Mouse (Mus musculus) MEL (cell line): ENCODE measurements at regions not wholly inside any gene's neighbourhood (a gene's known extent, or its start where the extent isn't known, plus 50 kb on each side); places are given as distances from the start of the nearest gene placed in this dataset.

Source experiments
- DNase-seq: peaks from one replicate; pipeline ENCODE4 v3.0.0; 2011; ENCODE audit warnings: low read depth, low spot score
- H3K27ac ChIP-seq: 2 replicates; pipeline ENCODE4 v1.5.1; 2012; ENCODE audit warnings: low read depth, mild to moderate bottlenecking, control low read depth, low read length, moderate library complexity; ENCODE audit not compliant: control insufficient read depth
- H3K27me3 ChIP-seq, 2 experiments: fragments of 150-350 bp in 1 of 2; sonication (generic) in 1 of 2; 2 replicates each; pipeline ENCODE4 v1.6.1; 2012; ENCODE audit warnings: low read length in 2 of 2, mild to moderate bottlenecking in 2 of 2, improper control_type of control experiment in 1 of 2, moderate library complexity in 1 of 2; ENCODE audit not compliant: insufficient read depth in 2 of 2, control insufficient read depth in 1 of 2
- H3K36me3 ChIP-seq, 2 experiments: 2 replicates each; pipeline ENCODE4 v1.6.1; 2012 to 2014; ENCODE audit warnings: low read length in 2 of 2, improper control_type of control experiment in 1 of 2, inconsistent platforms in 1 of 2, mild to moderate bottlenecking in 1 of 2; ENCODE audit not compliant: insufficient read depth in 2 of 2, control insufficient read depth in 1 of 2
- H3K4me1 ChIP-seq, 2 experiments: fragments of 150-350 bp in 1 of 2; sonication (generic) in 1 of 2; 2 replicates each; pipeline ENCODE4 v1.6.1; 2012; ENCODE audit warnings: low read length in 2 of 2, improper control_type of control experiment in 1 of 2, mild to moderate bottlenecking in 1 of 2; ENCODE audit not compliant: insufficient read depth in 2 of 2, control insufficient read depth in 1 of 2
- H3K4me3 ChIP-seq, 2 experiments: fragments of 150-350 bp in 1 of 2; sonication (generic) in 1 of 2; 2 replicates each; pipeline ENCODE4 v1.5.1; 2012; ENCODE audit warnings: low read depth in 2 of 2, low read length in 2 of 2, mild to moderate bottlenecking in 2 of 2, moderate library complexity in 2 of 2, control low read depth in 1 of 2, improper control_type of control experiment in 1 of 2; ENCODE audit not compliant: control insufficient read depth in 1 of 2, insufficient read depth in 1 of 2
- H3K79me2 ChIP-seq: 2 replicates; pipeline ENCODE4 v1.6.1; 2012; ENCODE audit warnings: mild to moderate bottlenecking, low read length, moderate library complexity; ENCODE audit not compliant: control insufficient read depth, poor library complexity, insufficient read depth
- H3K9ac ChIP-seq: 2 replicates; pipeline ENCODE4 v1.6.1; 2012; ENCODE audit warnings: low read depth, mild to moderate bottlenecking, control low read depth, low read length, moderate library complexity; ENCODE audit not compliant: control insufficient read depth, poor library complexity, severe bottlenecking
- H3K9me3 ChIP-seq: fragments of 150-350 bp; sonication (generic); replicated peaks from 2 replicates; pipeline ENCODE4 v1.6.1; 2012; ENCODE audit warnings: mild to moderate bottlenecking, low read length, improper control_type of control experiment, moderate library complexity; ENCODE audit not compliant: insufficient read depth
- E2F4 ChIP-seq: IDR thresholded peaks from 2 replicates; pipeline ENCODE4 v1.6.1; 2011; ENCODE audit warnings: low read depth, low read length, improper control_type of control experiment, borderline replicate concordance
- EP300 ChIP-seq, 2 experiments: IDR thresholded peaks; 2 replicates each; pipeline ENCODE4 v1.6.1; 2011; ENCODE audit warnings: improper control_type of control experiment in 2 of 2, low read length in 2 of 2, low read depth in 1 of 2, mild to moderate bottlenecking in 1 of 2
- GABPA ChIP-seq: IDR thresholded peaks from 2 replicates; pipeline ENCODE4 v1.6.1; 2012; ENCODE audit warnings: low read depth, mild to moderate bottlenecking, inconsistent platforms, low read length, improper control_type of control experiment, moderate library complexity
- JUND ChIP-seq: IDR thresholded peaks from 2 replicates; pipeline ENCODE4 v1.6.1; 2011; ENCODE audit warnings: low read depth, mild to moderate bottlenecking, improper control_type of control experiment, low read length
- MAFK ChIP-seq: IDR thresholded peaks from 2 replicates; pipeline ENCODE4 v1.6.1; 2011; ENCODE audit warnings: low read depth, mild to moderate bottlenecking, low read length, improper control_type of control experiment, borderline replicate concordance
- MAZ ChIP-seq: IDR thresholded peaks from 2 replicates; pipeline ENCODE4 v1.6.1; 2012; ENCODE audit warnings: low read depth, mild to moderate bottlenecking, inconsistent platforms, low read length, improper control_type of control experiment
- MXI1 ChIP-seq: IDR thresholded peaks from 2 replicates; pipeline ENCODE4 v1.6.1; 2011; ENCODE audit warnings: mild to moderate bottlenecking, low read depth, low read length, improper control_type of control experiment
- MYB ChIP-seq: IDR thresholded peaks from 2 replicates; pipeline ENCODE4 v1.6.1; 2011; ENCODE audit warnings: mild to moderate bottlenecking, low read depth, low read length, improper control_type of control experiment
- NRF1 ChIP-seq: IDR thresholded peaks from 2 replicates; pipeline ENCODE4 v1.6.1; 2014; ENCODE audit warnings: low read depth, mild to moderate bottlenecking, inconsistent platforms, low read length, improper control_type of control experiment, moderate library complexity; ENCODE audit not compliant: poor library complexity, insufficient read depth, severe bottlenecking
- POLR2A ChIP-seq, 2 experiments: IDR thresholded peaks; 2 replicates each; pipeline ENCODE4 v1.6.1; 2011 to 2012; ENCODE audit warnings: low read length in 2 of 2, mild to moderate bottlenecking in 2 of 2, control low read depth in 1 of 2, improper control_type of control experiment in 1 of 2, low read depth in 1 of 2, moderate library complexity in 1 of 2; ENCODE audit not compliant: control insufficient read depth in 1 of 2, insufficient read depth in 1 of 2, poor library complexity in 1 of 2
- RCOR1 ChIP-seq: IDR thresholded peaks from 2 replicates; pipeline ENCODE4 v1.6.1; 2012; ENCODE audit warnings: low read depth, mild to moderate bottlenecking, inconsistent platforms, low read length, improper control_type of control experiment
- SIN3A ChIP-seq: IDR thresholded peaks from 2 replicates; pipeline ENCODE4 v1.6.1; 2012; ENCODE audit warnings: low read length, improper control_type of control experiment, inconsistent platforms
- SMC3 ChIP-seq: IDR thresholded peaks from 2 replicates; pipeline ENCODE4 v1.6.1; 2011; ENCODE audit warnings: low read depth, low read length, improper control_type of control experiment
- TCF12 ChIP-seq: IDR thresholded peaks from 2 replicates; pipeline ENCODE4 v1.6.1; 2014; ENCODE audit warnings: low read depth, mild to moderate bottlenecking, inconsistent platforms, low read length, improper control_type of control experiment, moderate library complexity
- UBTF ChIP-seq: IDR thresholded peaks from 2 replicates; pipeline ENCODE4 v1.6.1; 2012; ENCODE audit warnings: low read depth, mild to moderate bottlenecking, inconsistent platforms, low read length, improper control_type of control experiment, moderate library complexity, borderline replicate concordance; ENCODE audit not compliant: insufficient read depth
- ZC3H11A ChIP-seq: IDR thresholded peaks from 2 replicates; pipeline ENCODE4 v1.6.1; 2012; ENCODE audit warnings: low read depth, mild to moderate bottlenecking, inconsistent platforms, low read length, improper control_type of control experiment
- ZKSCAN1 ChIP-seq: IDR thresholded peaks from 2 replicates; pipeline ENCODE4 v1.6.1; 2012; ENCODE audit warnings: low read depth, mild to moderate bottlenecking, inconsistent platforms, low read length, improper control_type of control experiment, moderate library complexity

- H3K27ac ChIP-seq = no peak overlapping the region
- H3K9me3 ChIP-seq = no peaks in the 10 kb centered on the region
- no peak for DNase-seq
- no peaks in the 10 kb centered on the region for H3K36me3 ChIP-seq
- no peak for TF ChIP-seq POLR2A (IDR thresholded peaks at IDR 0.05; ENCODE audit: control insufficient read depth in 1 of 2, insufficient read depth in 1 of 2, low read depth in 1 of 2, low read length in 2 of 2, poor library complexity in 1 of 2)
- no peak for TF ChIP-seq RCOR1
- no peak for TF ChIP-seq MAZ
- no peak for TF ChIP-seq ZKSCAN1
- no peak for TF ChIP-seq E2F4
- TF ChIP-seq UBTF = no peak
- TF ChIP-seq MYB = no peak
- no peak for TF ChIP-seq MAFK
- TF ChIP-seq SMC3 = no peak
- no peaks in the 10 kb centered on the region for H3K79me2 ChIP-seq
- H3K27me3 ChIP-seq = no peaks in the 10 kb centered on the region
- no peaks in the 10 kb centered on the region for H3K4me1 ChIP-seq
- no peak overlapping the region for H3K9ac ChIP-seq
- H3K4me3 ChIP-seq = no peak overlapping the region
Measured at GRCm38 (mm10) chr10:61034056-61034455, 55.1 kb upstream of the Pcbd1 start.

GRCm38 (mm10) chr10:61028598-61028997 is 60.5 kb upstream of the Pcbd1 start:
- no peak overlapping the region for H3K27ac ChIP-seq
- H3K36me3 ChIP-seq = no peaks in the 10 kb centered on the region
- H3K4me1 ChIP-seq = no peaks in the 10 kb centered on the region
- H3K27me3 ChIP-seq = no peaks in the 10 kb centered on the region
- H3K9ac ChIP-seq = no peak overlapping the region
- DNase-seq = no peak
- TF ChIP-seq GABPA = no peak
- no peak for TF ChIP-seq UBTF
- no peak for TF ChIP-seq TCF12
- TF ChIP-seq MAFK = no peak
- TF ChIP-seq SIN3A = no peak
- no peak for TF ChIP-seq MYB
- no peak for TF ChIP-seq ZC3H11A
- no peak for TF ChIP-seq ZKSCAN1
- TF ChIP-seq JUND = no peak
- TF ChIP-seq NRF1 = no peak
- TF ChIP-seq MXI1 = no peak
- no peak for TF ChIP-seq EP300 (IDR thresholded peaks at IDR 0.05; ENCODE audit: low read depth in 1 of 2, low read length in 2 of 2)
- no peak for TF ChIP-seq SMC3
- no peak overlapping the region for H3K4me3 ChIP-seq
- no peaks in the 10 kb centered on the region for H3K9me3 ChIP-seq
- no peaks in the 10 kb centered on the region for H3K79me2 ChIP-seq
